Mouse (Mus musculus) frontal cortex, postnatal 14 days (tissue): Measurements from ENCODE around the gene Xlr5a.
"Not testable (repeated sequence)": the region's sequence is repeated elsewhere in the genome, so short reads cannot be mapped to it uniquely, and the experiment has no call there.

Experiments used
- DNase-seq, 2 experiments: peaks; one replicate each; pipeline ENCODE4 v3.0.0; 2022; ENCODE audit warnings: low spot score in 2 of 2

Xlr5a gene

DNA sequence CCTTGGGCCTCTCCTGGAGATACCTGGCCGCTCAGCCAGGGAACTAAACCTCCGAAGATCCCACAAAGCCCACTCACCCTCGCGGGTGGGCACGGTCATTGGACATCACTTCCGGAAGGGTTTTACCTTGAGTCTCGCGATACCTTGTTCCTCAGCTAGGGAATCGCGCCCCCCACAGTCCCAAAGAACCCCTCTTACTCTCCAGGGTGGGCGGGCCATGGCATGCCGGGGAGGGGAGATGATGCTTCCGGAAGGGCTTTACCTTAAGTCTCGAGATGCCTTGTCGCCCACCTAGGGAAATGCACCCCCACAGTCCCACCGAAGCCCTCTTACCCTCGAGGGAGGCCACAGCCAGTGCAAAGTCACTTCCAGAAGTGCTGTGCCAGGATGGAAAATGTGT lies at the start of gene Xlr5a, which contains the start of gene Xlr5c:
Gene Xlr5a, minus strand, starts transcription at position 101 of the 400 bp plus-strand sequence.
Gene Xlr5c, minus strand, starts transcription at position 101 of the 400 bp plus-strand sequence.
- not testable (repeated sequence) for DNase-seq

DNA sequence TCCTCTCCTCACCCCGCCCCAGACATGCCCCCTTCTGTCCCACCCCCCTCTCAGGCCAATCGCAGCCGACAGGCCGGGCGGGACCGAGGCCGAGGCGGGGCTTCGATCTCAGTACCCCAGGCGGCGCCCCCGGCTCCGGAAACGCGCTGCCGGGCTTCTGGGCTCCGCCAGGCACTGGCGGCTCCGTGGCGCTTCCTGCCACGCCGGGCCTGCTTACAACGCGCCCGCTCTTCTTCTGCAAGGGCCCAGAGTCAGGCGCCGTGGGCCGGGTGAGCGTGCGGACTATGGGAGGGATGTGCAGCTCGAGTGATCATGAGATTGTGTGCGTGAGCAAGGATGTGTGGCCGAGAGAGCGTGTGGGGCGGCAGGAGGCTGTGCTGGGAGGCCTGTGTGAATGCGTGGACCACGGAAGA lies 49.7 kb upstream of the Xlr5a start, which contains the start of gene Zfp275:
Gene Zfp275, plus strand, starts transcription at position 139 of the 413 bp plus-strand sequence.
- DNase-seq: peak; percentile 34 to 50

DNA sequence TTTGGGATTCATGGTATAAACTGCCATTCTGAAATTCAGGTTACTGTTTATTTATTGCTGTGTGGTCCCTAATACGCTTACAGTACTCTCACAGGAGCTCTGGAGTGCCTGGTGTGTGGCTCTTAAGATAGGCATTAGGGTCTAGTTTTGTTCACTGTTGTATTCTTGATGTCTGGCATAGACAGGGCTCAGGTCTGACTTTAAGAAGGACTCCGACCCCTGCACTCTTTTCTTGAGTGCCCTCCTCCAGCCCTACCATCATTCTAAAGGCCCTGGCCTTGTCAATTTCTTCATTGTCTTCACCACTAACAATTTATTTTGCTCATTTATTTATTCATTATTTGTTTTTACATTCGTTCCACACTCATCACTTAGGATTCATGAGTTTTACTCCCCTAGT lies 49.3 kb upstream of the Xlr5a start:
- no peak for DNase-seq

DNA sequence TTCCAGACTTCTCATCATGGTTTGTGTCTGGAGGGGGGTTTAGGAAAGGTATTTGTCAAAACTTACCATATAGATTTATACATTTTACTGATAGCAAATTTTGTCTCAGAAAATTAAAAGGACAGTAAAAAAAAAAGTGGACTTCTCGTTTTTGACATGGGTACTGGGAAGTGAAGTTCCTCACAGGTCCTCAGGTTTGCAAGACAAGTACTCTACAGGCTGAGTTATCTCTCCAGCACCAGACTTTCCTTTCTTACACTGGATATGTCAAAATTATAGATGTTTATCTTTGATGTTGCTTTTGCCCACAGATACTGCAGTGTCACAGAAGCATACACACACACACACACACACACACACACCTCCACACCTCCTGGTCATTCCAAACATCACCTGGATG lies 48.7 kb upstream of the Xlr5a start:
- DNase-seq: no peak

DNA sequence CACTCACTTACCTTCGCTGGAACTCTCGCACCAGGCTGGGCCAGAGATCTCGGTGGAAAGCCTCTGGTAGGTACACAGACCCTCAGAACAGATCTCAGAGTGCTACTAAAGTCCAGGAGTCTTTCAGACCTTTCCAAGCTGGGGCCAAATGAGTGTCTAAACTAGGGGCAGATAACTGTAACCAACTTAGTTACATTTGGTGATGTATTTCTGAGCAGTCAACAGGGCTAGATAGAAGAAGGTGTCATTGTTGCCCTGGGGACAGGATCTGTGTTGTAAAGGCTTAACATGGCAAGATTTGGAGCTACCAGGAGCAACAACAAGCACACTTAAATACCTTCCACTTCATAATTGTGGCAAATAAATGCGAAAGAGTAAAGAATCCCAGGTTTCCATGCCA lies 44.0 kb upstream of the Xlr5a start, which contains the start of gene Gm45015:
Gene Gm45015, minus strand, starts transcription at position 101 of the 400 bp plus-strand sequence.
- DNase-seq: no peak

DNA sequence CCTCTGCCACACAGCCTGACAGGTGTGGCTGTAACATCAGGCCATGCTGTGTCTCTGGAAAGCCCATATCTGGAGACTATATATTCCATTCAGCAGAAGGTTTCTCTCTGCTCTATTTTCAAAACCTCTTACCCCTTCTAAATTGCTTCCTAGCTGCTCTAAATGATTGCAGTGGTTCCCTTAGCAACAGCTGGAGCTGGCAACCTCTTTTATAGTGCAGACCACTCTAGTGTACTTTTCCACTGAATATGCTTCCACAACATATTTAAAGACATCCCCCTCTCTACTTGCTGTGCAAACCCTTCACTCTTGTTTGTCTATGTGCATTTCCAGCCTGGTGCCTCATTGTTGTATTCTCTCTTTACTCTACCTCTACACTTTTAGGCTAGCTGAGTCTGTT lies 40.8 kb upstream of the Xlr5a start:
- DNase-seq: no peak

DNA sequence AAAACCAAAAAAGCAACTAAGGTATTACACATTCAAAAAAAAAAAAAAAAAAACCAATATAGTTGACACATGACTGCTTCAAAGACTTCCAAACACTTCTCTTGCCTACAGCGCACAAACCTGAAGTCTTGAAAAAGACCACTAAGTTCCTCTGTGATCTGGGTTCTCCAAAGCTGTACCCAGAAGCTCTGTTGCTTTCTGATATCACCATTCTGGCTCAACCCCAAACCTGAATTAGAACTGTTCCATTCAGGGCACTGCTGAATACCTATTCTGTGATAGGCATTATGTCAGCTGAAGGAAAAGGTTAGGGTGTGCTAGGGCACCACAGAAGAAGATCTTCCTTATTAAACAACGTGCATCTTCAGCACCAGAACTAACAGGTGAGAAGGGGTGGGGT lies 34.4 kb upstream of the Xlr5a start:
- DNase-seq: no peak

DNA sequence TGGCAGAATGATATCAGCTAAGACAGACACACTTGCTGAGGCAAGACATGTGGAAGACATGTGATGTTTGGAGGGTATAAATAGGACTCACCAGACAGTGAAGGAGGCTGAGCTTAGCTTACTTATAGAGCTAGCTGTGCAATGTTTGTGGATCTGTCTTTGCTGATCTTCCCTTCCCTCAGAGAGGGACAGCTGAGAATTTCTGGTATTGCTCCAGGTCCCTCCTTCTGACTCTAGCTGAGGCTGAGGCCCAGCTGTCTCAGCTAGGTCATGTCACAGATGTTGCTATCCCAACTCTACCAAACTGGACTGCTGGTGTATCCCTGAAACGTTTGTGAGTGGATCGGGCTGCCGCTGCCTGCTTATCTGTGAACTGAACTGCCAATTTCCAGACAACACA lies 28.3 kb upstream of the Xlr5a start:
- DNase-seq: no peak

DNA sequence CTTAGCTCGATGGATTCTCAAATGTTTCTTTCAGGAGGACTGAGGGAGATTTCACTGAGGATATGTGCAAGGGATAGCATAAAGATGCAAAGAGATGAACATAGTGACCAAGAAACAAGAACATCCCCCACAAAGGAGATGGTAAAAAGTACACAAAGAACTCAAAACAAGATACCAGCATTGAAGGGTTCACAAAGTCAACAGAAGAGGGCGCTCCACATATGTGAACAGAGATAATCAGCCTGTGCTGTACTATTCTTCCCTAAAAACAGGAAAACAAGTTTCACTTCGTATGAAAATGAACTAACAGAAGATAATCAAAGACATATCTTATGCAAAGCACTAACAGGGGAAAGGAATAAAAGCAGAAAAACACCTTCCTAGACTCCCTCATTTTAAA lies 19.7 kb upstream of the Xlr5a start:
- DNase-seq: no peak

DNA sequence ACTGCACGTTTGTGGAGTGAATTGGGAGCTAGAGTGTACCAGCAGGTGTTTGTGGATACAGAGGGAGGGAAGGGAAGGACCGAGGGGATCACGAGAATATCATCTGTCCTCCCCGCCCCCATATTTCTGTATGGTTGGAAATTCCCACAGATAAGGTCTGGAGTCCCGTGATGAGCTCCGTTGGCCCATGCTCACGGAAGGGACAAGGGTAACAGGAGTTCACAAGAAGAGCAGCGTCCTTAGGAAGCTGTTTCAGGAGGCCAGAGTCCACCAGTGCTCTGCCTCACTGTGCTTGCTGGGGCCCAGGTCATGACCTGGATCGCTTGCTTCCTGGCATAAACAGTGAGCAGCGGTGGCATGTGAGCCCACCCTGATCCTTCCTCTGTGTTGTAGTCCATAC lies 3.0 kb upstream of the Xlr5a start:
- not testable (repeated sequence) for DNase-seq

DNA sequence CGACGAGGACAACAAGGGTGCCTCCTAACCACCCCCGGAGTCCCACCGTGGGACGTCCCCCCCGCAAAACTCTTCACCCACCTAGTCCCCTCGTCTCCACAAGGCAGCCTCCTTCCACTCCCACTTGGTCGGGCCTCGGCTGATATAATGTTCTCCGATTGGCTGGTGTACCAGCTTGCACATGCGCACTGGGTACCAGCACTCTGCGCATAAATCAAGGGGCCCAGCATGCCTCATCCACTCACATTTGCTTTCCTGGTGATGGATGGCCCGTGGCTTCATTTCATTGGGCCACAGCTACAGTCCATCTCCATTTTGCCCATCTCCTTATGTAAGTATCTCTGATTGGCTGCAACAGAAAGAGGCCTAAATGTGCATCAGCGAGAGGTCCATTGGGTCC lies 27.5 kb downstream of the Xlr5a start, which contains the start of gene Xlr3c:
Gene Xlr3c, minus strand, starts transcription at position 121 of the 400 bp plus-strand sequence.
- DNase-seq: not testable (repeated sequence)

DNA sequence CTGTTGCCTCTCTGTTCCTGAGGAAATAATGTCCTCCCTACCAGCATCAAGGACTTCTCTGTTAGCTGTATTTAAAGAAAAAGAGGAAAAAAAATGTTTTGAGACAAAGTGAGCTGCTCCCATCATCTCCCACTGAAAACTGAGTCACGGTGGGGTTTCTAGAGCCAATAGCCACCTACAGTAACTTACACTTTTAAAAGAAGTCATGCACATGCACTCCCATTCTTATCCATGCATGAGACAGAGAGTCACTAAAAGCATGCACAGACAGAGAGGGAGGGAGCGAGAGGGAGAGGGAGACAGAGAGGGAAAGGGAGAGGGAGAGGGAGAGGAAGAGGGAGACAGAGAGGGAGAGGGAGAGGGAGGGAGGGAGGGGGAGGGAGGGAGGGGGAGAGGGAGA lies 30.3 kb downstream of the Xlr5a start:
- not testable (repeated sequence) for DNase-seq

DNA sequence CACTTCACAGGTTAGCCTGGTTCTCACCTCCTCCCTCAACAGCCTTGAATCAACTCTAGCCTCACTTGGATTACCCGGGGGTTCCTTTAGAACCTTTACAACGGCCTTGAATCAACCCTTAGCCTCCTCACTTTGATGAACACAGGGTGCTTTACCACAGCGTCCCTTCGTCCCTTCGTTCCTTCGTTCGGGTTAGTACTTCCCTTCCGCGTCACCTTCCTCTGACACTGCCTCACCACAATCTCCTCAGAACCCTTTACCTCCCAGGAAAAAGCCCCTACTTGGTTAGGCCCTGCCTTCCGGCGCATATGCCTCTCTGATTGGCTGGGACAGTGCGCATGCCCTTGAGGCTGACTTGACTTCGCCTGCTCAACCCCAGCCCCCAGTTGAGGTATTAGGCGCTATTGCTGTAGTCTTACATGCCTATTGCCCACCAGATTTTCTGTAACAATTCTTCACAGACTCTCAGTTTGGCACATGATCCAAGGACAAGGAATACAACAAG lies 49.9 kb downstream of the Xlr5a start, which contains the start of gene Xlr4c:
Gene Xlr4c, minus strand, starts transcription at position 310 of the 505 bp plus-strand sequence.
- not testable (repeated sequence) for DNase-seq

DNA sequence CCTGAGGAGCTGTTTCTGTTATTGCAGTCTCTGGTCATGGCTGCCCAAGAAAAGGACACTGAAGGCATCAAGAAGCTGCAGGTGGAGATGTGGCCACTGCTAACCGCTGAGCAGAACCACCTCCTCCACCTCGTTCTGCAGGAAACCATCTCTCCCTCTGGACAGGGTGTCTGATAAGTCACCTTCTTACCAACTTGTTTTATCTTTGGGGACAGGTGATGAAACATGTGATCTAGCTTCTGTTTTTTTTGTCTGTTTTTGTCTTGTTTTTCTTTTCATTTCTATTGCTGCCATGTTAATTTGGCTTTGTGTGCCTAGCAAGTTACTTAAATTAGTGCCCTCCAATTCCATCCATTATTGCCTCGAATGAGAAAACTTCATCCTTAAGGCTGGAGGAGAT lies 63.5 kb downstream of the Xlr5a start:
- DNase-seq: no peak

DNA sequence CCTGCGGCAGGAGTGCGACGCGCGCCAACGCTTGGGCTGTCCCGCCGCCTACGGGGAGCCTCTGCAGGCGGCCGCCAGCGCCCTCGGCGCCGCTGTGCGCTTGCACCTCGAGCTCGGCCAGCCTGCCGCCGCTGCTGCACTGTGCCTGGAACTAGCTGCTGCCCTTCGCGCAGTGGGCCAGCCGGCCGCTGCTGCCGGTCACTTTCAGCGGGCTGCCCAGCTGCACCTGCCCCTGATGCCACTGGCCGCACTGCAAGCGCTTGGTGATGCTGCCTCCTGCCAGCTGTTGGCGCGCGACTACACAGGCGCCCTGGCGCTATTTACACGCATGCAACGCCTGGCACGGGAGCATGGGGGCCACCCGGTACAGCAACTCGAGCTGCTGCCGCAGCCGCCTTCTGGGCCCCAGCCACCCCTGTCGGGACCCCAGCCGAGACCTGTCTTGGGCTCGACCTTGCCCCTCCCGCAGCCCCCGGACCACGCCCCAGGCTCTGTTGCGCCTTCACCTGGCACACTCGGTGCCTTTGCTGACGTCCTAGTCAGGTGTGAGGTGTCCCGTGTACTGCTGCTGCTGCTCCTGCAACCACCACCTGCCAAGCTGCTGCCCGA lies 64.1 kb downstream of the Xlr5a start:
- DNase-seq: peak; percentile 30 to 44

DNA sequence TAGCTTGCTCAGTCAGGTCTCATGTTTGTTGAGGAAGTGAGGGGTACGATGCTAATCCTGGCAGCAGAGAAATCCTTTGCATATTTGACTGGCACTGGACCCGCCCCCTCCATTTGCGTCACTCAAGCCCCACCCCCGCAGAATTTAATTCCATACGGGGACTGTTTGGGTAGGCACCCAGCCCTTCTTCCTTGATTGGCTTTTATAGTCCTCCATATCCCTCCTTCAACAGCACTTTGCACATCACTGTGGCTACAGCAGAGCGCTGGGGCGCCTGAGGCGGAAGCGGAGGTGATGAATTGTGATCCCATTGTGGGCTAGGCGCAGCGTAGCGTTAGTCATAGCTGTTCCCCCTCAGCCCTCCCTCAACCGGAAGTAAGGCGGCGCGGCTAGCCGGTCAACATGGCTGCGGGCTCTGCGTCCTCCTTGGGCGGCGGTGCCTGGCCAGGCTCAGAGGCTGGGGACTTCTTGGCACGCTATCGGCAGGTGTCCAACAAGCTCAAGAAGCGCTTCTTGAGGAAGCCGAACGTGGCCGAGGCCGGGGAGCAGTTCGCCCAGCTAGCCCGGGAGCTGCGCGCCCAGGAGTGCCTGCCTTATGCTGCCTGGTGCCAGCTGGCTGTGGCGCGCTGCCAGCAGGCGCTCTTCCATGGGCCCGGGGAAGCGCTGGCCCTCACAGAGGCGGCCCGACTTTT lies 64.7 kb downstream of the Xlr5a start, which contains the start of gene F8a:
Gene F8a, plus strand, starts transcription at position 378 of the 692 bp plus-strand sequence.
- DNase-seq: peak; percentile 60 to 70

DNA sequence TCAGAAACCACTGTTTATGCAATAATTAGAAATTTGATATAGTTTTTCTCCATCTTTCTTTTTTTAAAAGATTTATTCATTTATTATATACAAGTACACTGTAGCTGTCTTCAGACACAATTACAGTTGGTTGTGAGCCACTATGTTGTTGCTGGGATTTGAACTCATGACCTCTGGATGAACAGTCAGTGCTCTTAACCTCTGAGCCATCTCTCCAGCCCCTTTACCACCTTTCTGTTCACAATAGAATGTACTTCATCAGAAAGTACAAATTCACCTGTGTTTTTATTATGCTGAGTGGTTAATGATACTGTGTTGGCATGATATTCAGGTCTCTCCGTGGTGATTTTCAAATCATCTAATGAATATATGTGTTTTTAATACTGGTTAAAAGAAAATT lies 67.4 kb downstream of the Xlr5a start:
- no peak for DNase-seq

DNA sequence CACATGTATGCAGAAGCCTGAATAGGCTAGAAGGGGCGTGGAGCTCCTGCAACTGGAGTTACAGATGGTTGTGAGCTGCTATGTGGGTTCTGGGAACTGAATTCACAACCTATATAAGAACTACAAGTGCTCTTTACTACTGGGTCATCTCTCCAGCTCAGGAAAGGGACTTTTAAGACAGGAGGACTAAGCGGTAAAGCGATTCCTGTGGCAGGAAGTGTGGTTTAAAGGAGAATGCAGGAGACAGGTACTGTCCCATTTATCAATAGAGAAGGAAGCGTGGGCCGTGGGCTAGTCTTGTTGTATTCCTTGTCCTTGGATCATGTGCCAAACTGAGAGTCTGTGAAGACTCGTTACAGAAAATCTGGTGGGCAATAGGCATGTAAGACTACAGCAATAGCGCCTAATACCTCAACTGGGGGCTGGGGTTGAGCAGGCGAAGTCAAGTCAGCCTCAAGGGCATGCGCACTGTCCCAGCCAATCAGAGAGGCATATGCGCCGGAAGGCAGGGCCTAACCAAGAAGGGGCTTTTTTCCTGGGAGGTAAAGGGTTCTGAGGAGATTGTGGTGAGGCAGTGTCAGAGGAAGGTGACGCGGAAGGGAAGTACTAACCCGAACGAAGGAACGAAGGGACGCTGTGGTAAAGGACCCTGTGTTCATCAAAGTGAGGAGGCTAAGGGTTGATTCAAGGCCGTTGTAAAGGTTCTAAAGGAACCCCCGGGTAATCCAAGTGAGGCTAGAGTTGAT lies 78.8 kb downstream of the Xlr5a start, which contains the start of gene Xlr4b:
Gene Xlr4b, plus strand, starts transcription at position 515 of the 746 bp plus-strand sequence.
- DNase-seq: not testable (repeated sequence)

DNA sequence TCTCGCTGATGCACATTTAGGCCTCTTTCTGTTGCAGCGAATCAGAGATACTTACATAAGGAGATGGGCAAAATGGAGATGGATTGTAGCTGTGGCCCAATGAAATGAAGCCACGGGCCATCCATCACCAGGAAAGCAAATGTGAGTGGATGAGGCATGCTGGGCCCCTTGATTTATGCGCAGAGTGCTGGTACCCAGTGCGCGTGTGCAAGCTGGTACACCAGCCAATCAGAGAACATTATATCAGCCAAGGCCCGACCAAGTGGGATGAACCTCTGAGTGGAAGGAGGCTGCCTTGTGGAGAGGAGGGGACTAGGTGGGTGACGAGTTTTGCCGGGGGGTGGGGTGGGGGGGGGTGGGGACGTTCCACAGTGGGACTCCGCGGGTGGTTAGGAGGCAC lies 100.8 kb downstream of the Xlr5a start, which contains the start of gene Xlr3b:
Gene Xlr3b, plus strand, starts transcription at position 274 of the 400 bp plus-strand sequence.
- DNase-seq: peak in 1 of 2 experiments; percentile 13

DNA sequence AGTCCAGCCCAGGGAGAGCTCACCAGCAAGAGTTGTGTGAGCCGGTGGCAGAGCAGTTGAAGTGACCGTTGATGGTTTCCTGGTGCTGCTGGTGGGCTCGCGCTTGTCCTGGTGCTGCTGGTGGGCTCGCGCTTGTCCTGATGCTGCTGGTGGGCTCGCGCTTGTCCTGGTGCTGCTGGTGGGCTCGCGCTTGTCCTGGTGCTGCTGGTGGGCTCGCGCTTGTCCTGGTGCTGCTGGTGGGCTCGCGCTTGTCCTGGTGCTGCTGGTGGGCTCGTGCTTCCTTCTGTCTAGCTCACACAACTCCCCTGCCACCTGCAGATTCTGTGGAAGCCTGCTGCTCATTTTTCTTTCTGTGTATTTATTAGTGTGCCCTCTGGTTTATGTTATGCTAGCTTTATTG lies 115.9 kb downstream of the Xlr5a start, which contains the start of gene Spin2d:
Gene Spin2d, minus strand, starts transcription at position 101 of the 400 bp plus-strand sequence.
- DNase-seq: not testable (repeated sequence)

DNA sequence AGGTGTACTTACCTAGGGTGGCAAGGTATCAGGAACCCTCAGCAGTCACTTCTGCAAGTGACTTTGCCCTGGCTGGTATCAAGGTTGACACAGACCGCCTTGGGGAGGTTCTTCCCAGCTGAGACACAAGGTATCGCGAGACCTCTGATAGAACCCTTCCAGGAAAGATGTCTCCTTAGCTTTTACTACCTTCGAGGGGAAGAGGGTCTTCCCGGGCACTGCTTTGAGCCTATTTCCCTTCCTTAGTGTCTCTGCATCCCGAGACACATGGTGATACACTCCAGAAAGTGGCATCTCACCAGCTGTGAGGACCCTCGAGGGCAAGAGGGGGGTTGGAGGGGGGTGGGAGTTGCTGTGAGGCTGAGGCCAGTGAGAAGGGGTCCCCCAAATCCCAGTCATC lies 143.4 kb downstream of the Xlr5a start, which contains the start of gene DXBay18:
Gene DXBay18, minus strand, starts transcription at position 101 of the 400 bp plus-strand sequence.
- not testable (repeated sequence) for DNase-seq
